Mouse (Mus musculus) spleen, adult 2 months (tissue): ENCODE measurements around the gene Gm3159. TPM values are rescaled to one million over a fixed set of nuclear protein-coding genes. Genes with fewer than 3 reads are reported as not detected.
"Not testable (repeated sequence)": the region's sequence is repeated elsewhere in the genome, so short reads cannot be mapped to it uniquely, and the experiment has no call there.

Experiments
- DNase-seq, 2 experiments: peaks; one replicate each; pipeline versions ENCODE4 v3.0.0 to v3.0.0-alpha.2; 2012 to 2021; ENCODE audit warnings: low spot score in 2 of 2, low read depth in 1 of 2
- H3K27ac ChIP-seq: fragments of 200-500 bp; 2 replicates; pipeline ENCODE4 v1.5.1; 2012; ENCODE audit warnings: low read length, inconsistent platforms; ENCODE audit not compliant: insufficient read depth
- H3K27me3 ChIP-seq: fragments of 200-500 bp; 2 replicates; pipeline ENCODE4 v1.6.1; 2012; ENCODE audit warnings: mild to moderate bottlenecking, moderate library complexity, low read length, inconsistent platforms; ENCODE audit not compliant: control insufficient read depth, insufficient read depth
- H3K36me3 ChIP-seq: fragments of 200-500 bp; 2 replicates; pipeline ENCODE4 v1.6.1; 2012; ENCODE audit warnings: mild to moderate bottlenecking, low read length, inconsistent platforms; ENCODE audit not compliant: control insufficient read depth, insufficient read depth
- H3K4me1 ChIP-seq: fragments of 200-500 bp; 2 replicates; pipeline ENCODE4 v1.6.1; 2011; ENCODE audit warnings: inconsistent platforms; ENCODE audit not compliant: control insufficient read depth, insufficient read depth, insufficient read length
- H3K4me3 ChIP-seq: fragments of 200-500 bp; 2 replicates; pipeline ENCODE4 v1.5.1; 2011; ENCODE audit warnings: mild to moderate bottlenecking, inconsistent platforms; ENCODE audit not compliant: insufficient read depth, insufficient read length; ENCODE audit errors: extremely low read depth
- WGBS: fragments of 180-500 bp; shearing (Covaris S2); methylation state at CpG from one replicate; pipeline ENCODE4 v1.1.7; 2018; 5-methylcytosine and 5-hydroxymethylcytosine counted together
- polyA plus RNA-seq: library from polyadenylated mRNA; depleted of rRNA; stranded (reverse); fragments of >200 nt; gene quantifications from 2 replicates; pipeline ENCODE4 v1.2.3, GENCODE M21; 2012; rRNA removed

Gm3159 gene
- polyA plus RNA-seq, 1 experiment = not detected

DNA sequence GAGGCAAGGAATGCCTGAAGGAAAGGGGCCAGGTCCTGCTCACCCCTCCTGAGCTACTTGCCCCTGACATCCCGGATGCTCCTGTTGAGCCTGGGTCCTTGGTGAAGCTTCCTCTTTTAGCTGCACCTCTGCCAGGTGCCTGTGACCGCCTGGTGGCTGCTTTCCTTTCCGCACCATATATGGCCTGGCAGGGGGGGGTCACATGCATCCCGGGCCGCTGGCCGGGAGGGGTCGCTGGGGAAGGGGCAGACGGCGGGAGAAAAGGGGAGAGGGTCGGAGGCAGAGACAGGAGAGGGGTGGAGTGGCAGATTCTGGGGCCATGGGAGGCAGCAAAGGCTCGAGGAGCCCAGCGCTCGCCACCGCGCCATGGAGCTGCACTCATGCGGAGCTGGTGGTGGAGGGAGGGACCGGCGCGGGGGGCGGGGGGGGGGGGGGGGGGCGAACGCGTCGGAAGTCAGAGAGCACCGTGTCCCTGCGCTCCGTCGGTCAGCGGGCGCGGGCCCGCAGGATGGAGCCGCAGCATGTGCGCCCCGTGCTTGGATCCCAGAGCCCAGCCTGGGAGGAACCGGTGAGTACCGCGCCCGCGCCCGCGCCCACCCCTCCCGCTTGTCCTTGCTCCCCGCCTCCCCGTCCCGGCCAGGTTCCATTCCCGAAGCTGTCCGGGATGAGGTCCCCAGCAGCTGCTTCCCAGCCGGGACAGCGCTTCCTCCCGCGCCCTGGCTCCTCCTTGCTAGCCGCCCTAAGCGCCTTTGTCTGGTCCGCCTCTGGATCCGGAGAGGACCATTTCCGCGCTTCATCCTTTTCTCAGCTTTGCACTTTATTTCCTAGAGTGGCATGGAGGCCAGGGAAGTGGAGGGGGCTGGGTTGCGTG is 17.9 kb downstream of the Gm3159 start, which contains the start of gene Gm3164:
Gene Gm3164, plus strand, starts transcription at position 484 of the 871 bp plus-strand sequence.
- DNase-seq = not testable (repeated sequence)
- WGBS = 9% methylated on average over 42 of the region's 59 CpGs

GRCm38 (mm10) chr14:4430692-4431091 is 33.4 kb downstream of the Gm3159 start, which contains the start of gene Gm3173:
Gene Gm3173, plus strand, starts transcription at chr14:4430992.
- not testable (repeated sequence) for H3K27ac ChIP-seq, H3K36me3 ChIP-seq, H3K4me1 ChIP-seq, H3K27me3 ChIP-seq, H3K4me3 ChIP-seq, DNase-seq

More for the DNA sequence above, 17.9 kb downstream of the Gm3159 start, which contains the start of gene Gm3164:
- H3K4me3 ChIP-seq, H3K27me3 ChIP-seq, H3K36me3 ChIP-seq, H3K27ac ChIP-seq, H3K4me1 ChIP-seq: not testable (repeated sequence)

Other genes starting within 250 kb of the Gm3159 start
- gene Gm3127, start 232.5 kb upstream of the Gm3159 start, polyA plus RNA-seq = not detected in 2 replicates
- not detected in 2 replicates for gene Gm2974, start 214.9 kb upstream of the Gm3159 start, polyA plus RNA-seq
- not detected in 2 replicates for gene Gm3138, start 147.9 kb upstream of the Gm3159 start, polyA plus RNA-seq
- gene Gm3149, start 80.2 kb upstream of the Gm3159 start, polyA plus RNA-seq = not detected in 2 replicates
- not detected in 2 replicates for gene 2610042L04Rik, start 62.8 kb upstream of the Gm3159 start, polyA plus RNA-seq
- 0.05 TPM in 1 of 2 replicates, not detected in the other for gene Gm3164, start 17.9 kb downstream of the Gm3159 start, polyA plus RNA-seq
- not detected in 2 replicates for gene Gm3173, start 33.5 kb downstream of the Gm3159 start, polyA plus RNA-seq
- gene Gm3182, start 84.2 kb downstream of the Gm3159 start, polyA plus RNA-seq = not detected in 2 replicates
- gene Gm3047, start 157.9 kb downstream of the Gm3159 start, polyA plus RNA-seq = not detected in 2 replicates
- gene Gm8159, start 234.8 kb downstream of the Gm3159 start, polyA plus RNA-seq = not detected in 2 replicates